Comparison of ENCODE assay signal across 15 mouse cellular contexts in the genomic region with DNA sequence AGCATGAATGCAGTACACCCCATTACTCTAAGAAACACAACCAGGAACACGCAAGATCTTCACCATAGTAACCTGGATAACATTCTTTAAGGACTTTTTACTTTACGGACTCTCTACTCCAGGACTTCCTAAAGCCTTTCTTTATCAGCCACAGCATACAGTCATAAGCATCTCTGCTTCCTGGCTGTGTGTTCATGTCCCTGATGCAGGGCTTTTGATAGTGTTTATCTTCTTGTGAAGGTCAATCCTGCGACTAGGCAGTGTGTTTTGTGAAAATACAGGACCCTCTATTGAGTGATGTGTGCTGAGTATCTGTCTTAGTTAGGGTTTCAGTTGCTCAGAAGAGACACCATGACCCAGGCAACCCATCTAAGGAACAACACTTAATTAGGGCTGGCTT.
"Had no signal": no experiment of that assay in that cellular context is flagged by ENCODE, and none has a peak within 500 bp of the region (broad histone marks: within the 10 kb centered on the region; RNA-seq: fewer than 3 reads in every experiment).

No protein-coding gene starts in this region.

- H3K9me3 ChIP-seq: kidney, embryonic 15.5 days had no signal

- H3K27me3 ChIP-seq: kidney, embryonic 15.5 days had no signal

- H3K4me2 ChIP-seq: kidney, embryonic 15.5 days; lung, embryonic 14.5 days; midbrain, embryonic 11.5 days had no signal

- H3K27ac ChIP-seq: kidney, embryonic 15.5 days; left cerebral cortex, adult 2 months; liver, embryonic 14.5 days had no signal

- H3K9ac ChIP-seq: kidney, embryonic 15.5 days; liver, embryonic 14.5 days; liver, postnatal 0 days; lung, embryonic 14.5 days had no signal

- DNase-seq: kidney, adult 8-10 months; kidney, postnatal 10 days; kidney, postnatal 36 days; layer of hippocampus, postnatal 36 days; liver, postnatal 0 days; lung, embryonic 14.5 days; lung, postnatal 36 days; midbrain, embryonic 14.5 days; thymus, adult 18-20 months; thymus, postnatal 36 days had no signal

- ATAC-seq: liver, postnatal 0 days; lung, postnatal 0 days had no signal

- H3K4me3 ChIP-seq: kidney, embryonic 15.5 days; left cerebral cortex, adult 2 months had no signal
